Mouse (Mus musculus) MEL (cell line): Measurements from ENCODE around the gene Fdxr. TPM values are rescaled to one million over a fixed set of nuclear protein-coding genes. Genes with fewer than 3 reads are reported as not detected.

Experiments used
- DNase-seq: peaks from one replicate; pipeline ENCODE4 v3.0.0; 2011; ENCODE audit warnings: low read depth, low spot score
- H3K27ac ChIP-seq: 2 replicates; pipeline ENCODE4 v1.5.1; 2012; ENCODE audit warnings: low read depth, mild to moderate bottlenecking, control low read depth, low read length, moderate library complexity; ENCODE audit not compliant: control insufficient read depth
- H3K27me3 ChIP-seq, 2 experiments: fragments of 150-350 bp in 1 of 2; sonication (generic) in 1 of 2; 2 replicates each; pipeline ENCODE4 v1.6.1; 2012; ENCODE audit warnings: low read length in 2 of 2, mild to moderate bottlenecking in 2 of 2, improper control_type of control experiment in 1 of 2, moderate library complexity in 1 of 2; ENCODE audit not compliant: insufficient read depth in 2 of 2, control insufficient read depth in 1 of 2
- H3K36me3 ChIP-seq, 2 experiments: 2 replicates each; pipeline ENCODE4 v1.6.1; 2012 to 2014; ENCODE audit warnings: low read length in 2 of 2, improper control_type of control experiment in 1 of 2, inconsistent platforms in 1 of 2, mild to moderate bottlenecking in 1 of 2; ENCODE audit not compliant: insufficient read depth in 2 of 2, control insufficient read depth in 1 of 2
- H3K4me1 ChIP-seq, 2 experiments: fragments of 150-350 bp in 1 of 2; sonication (generic) in 1 of 2; 2 replicates each; pipeline ENCODE4 v1.6.1; 2012; ENCODE audit warnings: low read length in 2 of 2, improper control_type of control experiment in 1 of 2, mild to moderate bottlenecking in 1 of 2; ENCODE audit not compliant: insufficient read depth in 2 of 2, control insufficient read depth in 1 of 2
- H3K4me3 ChIP-seq, 2 experiments: fragments of 150-350 bp in 1 of 2; sonication (generic) in 1 of 2; 2 replicates each; pipeline ENCODE4 v1.5.1; 2012; ENCODE audit warnings: low read depth in 2 of 2, low read length in 2 of 2, mild to moderate bottlenecking in 2 of 2, moderate library complexity in 2 of 2, control low read depth in 1 of 2, improper control_type of control experiment in 1 of 2; ENCODE audit not compliant: control insufficient read depth in 1 of 2, insufficient read depth in 1 of 2
- H3K79me2 ChIP-seq: 2 replicates; pipeline ENCODE4 v1.6.1; 2012; ENCODE audit warnings: mild to moderate bottlenecking, low read length, moderate library complexity; ENCODE audit not compliant: control insufficient read depth, poor library complexity, insufficient read depth
- H3K9ac ChIP-seq: 2 replicates; pipeline ENCODE4 v1.6.1; 2012; ENCODE audit warnings: low read depth, mild to moderate bottlenecking, control low read depth, low read length, moderate library complexity; ENCODE audit not compliant: control insufficient read depth, poor library complexity, severe bottlenecking
- H3K9me3 ChIP-seq: fragments of 150-350 bp; sonication (generic); replicated peaks from 2 replicates; pipeline ENCODE4 v1.6.1; 2012; ENCODE audit warnings: mild to moderate bottlenecking, low read length, improper control_type of control experiment, moderate library complexity; ENCODE audit not compliant: insufficient read depth
- BHLHE40 ChIP-seq: IDR thresholded peaks from 2 replicates; pipeline ENCODE4 v1.6.1; 2012; ENCODE audit warnings: low read depth, mild to moderate bottlenecking, inconsistent platforms, low read length, improper control_type of control experiment, borderline replicate concordance
- CHD2 ChIP-seq: IDR thresholded peaks from 2 replicates; pipeline ENCODE4 v1.6.1; 2011; ENCODE audit warnings: low read length, improper control_type of control experiment
- EP300 ChIP-seq, 2 experiments: IDR thresholded peaks; 2 replicates each; pipeline ENCODE4 v1.6.1; 2011; ENCODE audit warnings: improper control_type of control experiment in 2 of 2, low read length in 2 of 2, low read depth in 1 of 2, mild to moderate bottlenecking in 1 of 2
- HCFC1 ChIP-seq: IDR thresholded peaks from 2 replicates; pipeline ENCODE4 v1.6.1; 2012; ENCODE audit warnings: low read depth, mild to moderate bottlenecking, inconsistent platforms, low read length, improper control_type of control experiment, moderate library complexity
- MAX ChIP-seq: IDR thresholded peaks from 2 replicates; pipeline ENCODE4 v1.6.1; 2011; ENCODE audit warnings: low read length, improper control_type of control experiment
- MAZ ChIP-seq: IDR thresholded peaks from 2 replicates; pipeline ENCODE4 v1.6.1; 2012; ENCODE audit warnings: low read depth, mild to moderate bottlenecking, inconsistent platforms, low read length, improper control_type of control experiment
- MEF2A ChIP-seq: IDR thresholded peaks from 2 replicates; pipeline ENCODE4 v1.6.1; 2014; ENCODE audit warnings: low read depth, mild to moderate bottlenecking, inconsistent platforms, low read length, improper control_type of control experiment; ENCODE audit not compliant: poor library complexity, insufficient replicate concordance, severe bottlenecking; ENCODE audit errors: extremely low read depth
- MXI1 ChIP-seq: IDR thresholded peaks from 2 replicates; pipeline ENCODE4 v1.6.1; 2011; ENCODE audit warnings: mild to moderate bottlenecking, low read depth, low read length, improper control_type of control experiment
- MYC ChIP-seq: IDR thresholded peaks from 2 replicates; pipeline ENCODE4 v1.6.1; 2011; ENCODE audit warnings: low read depth, mild to moderate bottlenecking, low read length, improper control_type of control experiment, moderate library complexity
- POLR2A ChIP-seq, 2 experiments: IDR thresholded peaks; 2 replicates each; pipeline ENCODE4 v1.6.1; 2011 to 2012; ENCODE audit warnings: low read length in 2 of 2, mild to moderate bottlenecking in 2 of 2, control low read depth in 1 of 2, improper control_type of control experiment in 1 of 2, low read depth in 1 of 2, moderate library complexity in 1 of 2; ENCODE audit not compliant: control insufficient read depth in 1 of 2, insufficient read depth in 1 of 2, poor library complexity in 1 of 2
- RAD21 ChIP-seq: IDR thresholded peaks from 2 replicates; pipeline ENCODE4 v1.6.1; 2011; ENCODE audit warnings: mild to moderate bottlenecking, low read depth, low read length, improper control_type of control experiment
- RCOR1 ChIP-seq: IDR thresholded peaks from 2 replicates; pipeline ENCODE4 v1.6.1; 2012; ENCODE audit warnings: low read depth, mild to moderate bottlenecking, inconsistent platforms, low read length, improper control_type of control experiment
- SIN3A ChIP-seq: IDR thresholded peaks from 2 replicates; pipeline ENCODE4 v1.6.1; 2012; ENCODE audit warnings: low read length, improper control_type of control experiment, inconsistent platforms
- SMC3 ChIP-seq: IDR thresholded peaks from 2 replicates; pipeline ENCODE4 v1.6.1; 2011; ENCODE audit warnings: low read depth, low read length, improper control_type of control experiment
- TBP ChIP-seq: IDR thresholded peaks from 2 replicates; pipeline ENCODE4 v1.8.0; 2011; ENCODE audit warnings: low read depth, low read length, improper control_type of control experiment
- TCF12 ChIP-seq: IDR thresholded peaks from 2 replicates; pipeline ENCODE4 v1.6.1; 2014; ENCODE audit warnings: low read depth, mild to moderate bottlenecking, inconsistent platforms, low read length, improper control_type of control experiment, moderate library complexity
- USF1 ChIP-seq: IDR thresholded peaks from 2 replicates; pipeline ENCODE4 v1.6.1; 2014; ENCODE audit warnings: low read depth, mild to moderate bottlenecking, inconsistent platforms, low read length, improper control_type of control experiment, moderate library complexity
- USF2 ChIP-seq, 2 experiments: IDR thresholded peaks; 2 replicates each; pipeline ENCODE4 v1.6.1; 2011 to 2012; ENCODE audit warnings: improper control_type of control experiment in 2 of 2, low read length in 2 of 2, borderline replicate concordance in 1 of 2, inconsistent platforms in 1 of 2, low read depth in 1 of 2, mild to moderate bottlenecking in 1 of 2; ENCODE audit not compliant: insufficient read depth in 1 of 2
- ZC3H11A ChIP-seq: IDR thresholded peaks from 2 replicates; pipeline ENCODE4 v1.6.1; 2012; ENCODE audit warnings: low read depth, mild to moderate bottlenecking, inconsistent platforms, low read length, improper control_type of control experiment
- polyA plus RNA-seq, 2 experiments: library from polyadenylated mRNA; stranded (reverse) in 1 of 2; unstranded in 1 of 2; fragments of >175 nt in 1 of 2; fragments of >200 nt in 1 of 2; gene quantifications; 2 replicates each; pipeline versions ENCODE4 v1.2.1 to v1.2.4; 2012; ENCODE audit warnings: low replicate concordance in 2 of 2, low read depth in 1 of 2; ENCODE audit not compliant: insufficient read length in 2 of 2, insufficient read depth in 1 of 2, missing spikeins in 1 of 2
- total RNA-seq: library from RNA; depleted of rRNA; stranded (reverse); fragments of 300-350 nt; gene quantifications from 2 replicates; pipeline ENCODE4 v1.2.3, GENCODE M21; 2012

The Fdxr gene
- total and polyA plus RNA-seq, 3 experiments = 32.7 to 37.7 TPM; not detected in 1

DNA sequence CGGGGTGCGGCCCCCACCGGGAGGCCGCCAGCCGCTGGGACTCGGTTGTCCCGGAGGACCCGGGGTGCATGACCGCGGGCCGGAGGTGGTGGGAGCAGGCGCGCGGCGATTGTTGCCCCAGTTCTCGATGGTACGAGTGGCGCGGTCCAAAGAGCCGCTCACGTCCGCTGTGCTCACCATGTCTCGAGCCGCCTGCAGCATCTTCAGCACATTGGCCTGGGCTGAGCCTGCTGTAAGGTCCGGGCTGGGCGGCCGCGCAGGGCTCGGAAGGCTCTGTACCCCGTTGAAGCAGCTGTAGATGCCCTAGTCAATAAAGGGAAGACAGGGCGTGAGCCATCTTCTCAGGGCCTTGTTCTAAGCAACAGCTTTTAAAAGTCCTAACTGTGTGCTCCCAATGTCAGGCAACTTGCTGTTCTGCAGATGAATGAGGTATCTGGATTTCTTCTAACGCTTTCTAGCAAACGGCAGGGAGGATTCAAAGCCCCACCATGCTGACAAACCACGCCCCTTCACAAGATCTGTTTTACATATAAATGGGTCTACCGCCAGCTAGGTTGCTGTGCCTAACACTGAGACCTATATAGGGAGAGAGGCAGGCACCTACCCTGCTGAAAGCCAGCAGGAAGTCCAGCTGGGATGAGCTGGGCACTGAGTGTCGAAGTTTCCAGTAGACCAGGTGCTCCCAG is 26.3 kb downstream of the Fdxr start:
- H3K9ac ChIP-seq = no peak overlapping the region
- TF ChIP-seq MAZ (no peak), SIN3A (no peak), SMC3 (no peak)
- H3K36me3 ChIP-seq = no peaks in the 10 kb centered on the region
- no peak overlapping the region for H3K4me3 ChIP-seq
- no peaks in the 10 kb centered on the region for H3K9me3 ChIP-seq
- no peaks in the 10 kb centered on the region for H3K79me2 ChIP-seq
- no peaks in the 10 kb centered on the region for H3K27me3 ChIP-seq
- H3K27ac ChIP-seq = no peak overlapping the region
- DNase-seq = no peak
- no peaks in the 10 kb centered on the region for H3K4me1 ChIP-seq

DNA sequence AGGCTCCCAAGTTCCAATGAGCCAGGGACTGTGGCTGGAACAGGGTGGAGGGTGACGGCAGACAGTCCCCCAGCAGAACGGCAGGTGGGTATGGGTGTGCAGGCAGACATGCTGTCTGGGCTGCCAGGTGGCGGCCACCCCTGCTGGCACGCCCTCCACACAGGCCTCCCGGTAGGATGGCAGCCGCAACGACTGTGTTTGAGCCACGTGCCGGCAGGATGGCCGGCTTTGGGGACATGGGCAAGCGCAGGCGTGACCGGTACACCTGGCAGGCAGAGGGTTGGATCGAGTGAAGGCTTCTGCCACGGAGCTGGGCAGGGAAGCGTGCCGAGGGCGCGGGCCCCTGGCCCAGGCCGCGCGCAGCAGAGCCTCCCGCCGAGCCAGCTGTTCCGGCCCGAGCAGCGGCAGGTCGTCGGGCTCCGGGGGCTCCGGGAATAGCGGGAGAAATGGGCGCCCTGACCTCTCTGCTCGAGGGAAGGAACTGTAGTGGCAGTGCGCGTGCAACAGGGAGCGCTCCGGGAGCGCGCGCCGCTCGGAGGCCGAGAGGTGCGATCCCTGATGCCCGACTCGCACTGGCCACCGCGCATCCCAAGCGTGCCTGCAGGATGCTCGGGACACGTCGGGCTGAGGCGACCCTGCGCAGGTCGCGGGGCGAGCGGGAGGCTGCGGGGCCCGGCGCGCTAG is 27.0 kb downstream of the Fdxr start:
- Histone ChIP-seq H3K36me3 (no peaks in the 10 kb centered on the region), H3K79me2 (no peaks in the 10 kb centered on the region), H3K9me3 (no peaks in the 10 kb centered on the region), H3K4me1 (no peaks in the 10 kb centered on the region), H3K4me3 (no peak overlapping the region), H3K9ac (no peak overlapping the region), H3K27me3 (no peaks in the 10 kb centered on the region), H3K27ac (no peak overlapping the region)
- TF ChIP-seq USF1 (no peak), TCF12 (no peak), USF2 (IDR thresholded peaks at IDR 0.05; ENCODE audit: borderline replicate concordance in 1 of 2, insufficient read depth in 1 of 2, low read depth in 1 of 2, low read length in 2 of 2) (no peak), MYC (no peak), RCOR1 (no peak), SMC3 (no peak), POLR2A (IDR thresholded peaks at IDR 0.05; ENCODE audit: control insufficient read depth in 1 of 2, insufficient read depth in 1 of 2, low read depth in 1 of 2, low read length in 2 of 2, poor library complexity in 1 of 2) (no peak), MEF2A (no peak), TBP (no peak)
- DNase-seq = no peak

DNA sequence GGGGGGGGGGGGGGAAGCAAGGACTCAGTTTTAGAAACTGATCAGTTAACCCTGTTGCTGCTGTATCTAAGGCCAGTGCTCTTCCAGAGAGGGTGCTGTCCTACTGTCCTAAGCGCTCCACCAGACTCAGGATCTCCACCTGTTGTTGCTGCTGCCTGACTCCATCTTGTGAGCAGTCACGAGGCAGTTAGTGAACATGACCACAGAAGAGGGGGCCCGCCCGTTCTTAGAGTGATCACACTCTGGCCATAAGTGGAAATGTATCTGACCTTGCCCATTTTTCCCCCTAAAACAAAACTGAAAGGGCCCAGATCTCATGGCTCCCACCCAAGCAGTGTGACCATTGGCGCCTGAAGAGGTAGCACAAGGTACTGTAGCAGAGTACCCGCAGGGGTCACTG is 28.9 kb downstream of the Fdxr start:
- Histone ChIP-seq H3K27me3 (no peaks in the 10 kb centered on the region), H3K36me3 (no peaks in the 10 kb centered on the region), H3K4me1 (no peaks in the 10 kb centered on the region), H3K4me3 (no peak overlapping the region), H3K27ac (no peak overlapping the region), H3K9me3 (no peaks in the 10 kb centered on the region), H3K79me2 (no peaks in the 10 kb centered on the region), H3K9ac (no peak overlapping the region)
- no peak for TF ChIP-seq HCFC1
- TF ChIP-seq MEF2A = no peak
- TF ChIP-seq EP300 (IDR thresholded peaks at IDR 0.05; ENCODE audit: low read depth in 1 of 2, low read length in 2 of 2) = no peak
- TF ChIP-seq CHD2 = no peak
- no peak for TF ChIP-seq POLR2A (IDR thresholded peaks at IDR 0.05; ENCODE audit: control insufficient read depth in 1 of 2, insufficient read depth in 1 of 2, low read depth in 1 of 2, low read length in 2 of 2, poor library complexity in 1 of 2)
- TF ChIP-seq RAD21 = no peak
- TF ChIP-seq SMC3 = no peak
- TF ChIP-seq MXI1 = no peak
- TF ChIP-seq BHLHE40 = no peak
- no peak for TF ChIP-seq ZC3H11A
- no peak for TF ChIP-seq MYC
- TF ChIP-seq MAX = no peak
- DNase-seq = no peak
